Mouse (Mus musculus): ENCODE data around the gene Ltbp4. TPM values are rescaled to one million over a fixed set of nuclear protein-coding genes. Genes with fewer than 3 reads are reported as not detected.

The Ltbp4 gene
- total and polyA plus RNA-seq, 3 experiments, result 2.9 to 14.2 TPM; not detected in 1

GRCm38 (mm10) chr7:27264761-27265160 is 72.7 kb downstream of the Ltbp4 start:
- no peaks in the 10 kb centered on the region for H3K27me3 ChIP-seq (ENCODE audit: control insufficient read depth in 1 of 2, insufficient read depth in 2 of 2, low read length in 2 of 2)
- no peaks in the 10 kb centered on the region for H3K79me2 ChIP-seq (ENCODE audit: control insufficient read depth, insufficient read depth, low read length, poor library complexity)
- peaks cover 0 to 2% of the 10 kb centered on the region in 2 experiments; a peak in 1 of 4 replicates for H3K36me3 ChIP-seq (ENCODE audit: control insufficient read depth in 1 of 2, insufficient read depth in 2 of 2, low read length in 2 of 2)
- H3K4me3 ChIP-seq (ENCODE audit: control insufficient read depth in 1 of 2, insufficient read depth in 1 of 2, low read depth in 2 of 2, low read length in 2 of 2), result no peak overlapping the region
- H3K27ac ChIP-seq (ENCODE audit: control insufficient read depth, low read depth, low read length), result no peak overlapping the region
- H3K9me3 ChIP-seq (replicated peaks; ENCODE audit: insufficient read depth, low read length), result no peaks in the 10 kb centered on the region
- TF ChIP-seq GATA1 (IDR thresholded peaks at IDR 0.05; ENCODE audit: low read depth, low read length), result no peak
- no peak for TF ChIP-seq ZNF384 (IDR thresholded peaks at IDR 0.05; ENCODE audit: low read depth, low read length)
- no peak for TF ChIP-seq JUND (IDR thresholded peaks at IDR 0.05; ENCODE audit: low read depth, low read length)
- no peak for TF ChIP-seq BHLHE40 (IDR thresholded peaks at IDR 0.05; ENCODE audit: borderline replicate concordance, low read depth, low read length)
- TF ChIP-seq TAL1 (IDR thresholded peaks at IDR 0.05; ENCODE audit: low read length), result no peak
- TF ChIP-seq SMC3 (IDR thresholded peaks at IDR 0.05; ENCODE audit: low read depth, low read length), result no peak
- TF ChIP-seq SIN3A (IDR thresholded peaks at IDR 0.05; ENCODE audit: low read length), result no peak
- TF ChIP-seq POLR2AphosphoS2 (IDR thresholded peaks at IDR 0.05; ENCODE audit: low read length), result no peak
- no peak for TF ChIP-seq MAX (IDR thresholded peaks at IDR 0.05; ENCODE audit: low read length)
- TF ChIP-seq ELF1 (IDR thresholded peaks at IDR 0.05; ENCODE audit: low read depth, low read length), result no peak
- no peak for TF ChIP-seq CHD2 (IDR thresholded peaks at IDR 0.05; ENCODE audit: low read length)
- no peak for TF ChIP-seq GABPA (IDR thresholded peaks at IDR 0.05; ENCODE audit: low read depth, low read length)
- TF ChIP-seq TBP (IDR thresholded peaks at IDR 0.05; ENCODE audit: low read depth, low read length), result no peak
- TF ChIP-seq CTCF (IDR thresholded peaks at IDR 0.05 in 2 of 3, conservative IDR thresholded peaks at IDR 0.05 in 1 of 3; ENCODE audit: control insufficient read depth in 1 of 3, insufficient read depth in 1 of 3, low read depth in 2 of 3, low read length in 3 of 3, poor library complexity in 1 of 3, severe bottlenecking in 1 of 3), result no peak
- TF ChIP-seq POLR2A (IDR thresholded peaks at IDR 0.05; ENCODE audit: control insufficient read depth in 1 of 2, insufficient read depth in 1 of 2, low read depth in 1 of 2, low read length in 2 of 2, poor library complexity in 1 of 2), result no peak
- TF ChIP-seq USF1 (IDR thresholded peaks at IDR 0.05; ENCODE audit: low read depth, low read length), result no peak
- TF ChIP-seq E2F4 (IDR thresholded peaks at IDR 0.05; ENCODE audit: borderline replicate concordance, low read depth, low read length), result no peak
- TF ChIP-seq ZMIZ1 (IDR thresholded peaks at IDR 0.05; ENCODE audit: low read depth, low read length), result no peak
- TF ChIP-seq NELFE (IDR thresholded peaks at IDR 0.05; ENCODE audit: low read depth, low read length), result no peak
- H3K9ac ChIP-seq (ENCODE audit: control insufficient read depth, low read depth, low read length, poor library complexity, severe bottlenecking), result no peak overlapping the region
- peaks cover 0 to 7% of the 10 kb centered on the region in 2 experiments; a peak in 1 of 4 replicates for H3K4me1 ChIP-seq (ENCODE audit: control insufficient read depth in 1 of 2, insufficient read depth in 2 of 2, low read length in 2 of 2)
- no peak for DNase-seq (ENCODE audit: low read depth, low spot score)

GRCm38 (mm10) chr7:27261888-27262287 is 75.6 kb downstream of the Ltbp4 start:
- peaks cover 0 to 16% of the 10 kb centered on the region in 2 experiments; a peak in 2 of 4 replicates for H3K4me1 ChIP-seq (ENCODE audit: control insufficient read depth in 1 of 2, insufficient read depth in 2 of 2, low read length in 2 of 2)
- no peaks in the 10 kb centered on the region; the same call in 1 of the 2 replicates for H3K79me2 ChIP-seq (ENCODE audit: control insufficient read depth, insufficient read depth, low read length, poor library complexity)
- H3K36me3 ChIP-seq (ENCODE audit: control insufficient read depth in 1 of 2, insufficient read depth in 2 of 2, low read length in 2 of 2), result peaks cover 0 to 7% of the 10 kb centered on the region in 2 experiments; a peak in 2 of 4 replicates
- H3K9ac ChIP-seq (ENCODE audit: control insufficient read depth, low read depth, low read length, poor library complexity, severe bottlenecking), result no peak overlapping the region
- no peaks in the 10 kb centered on the region for H3K9me3 ChIP-seq (replicated peaks; ENCODE audit: insufficient read depth, low read length)
- no peak for TF ChIP-seq MAX (IDR thresholded peaks at IDR 0.05; ENCODE audit: low read length)
- TF ChIP-seq CHD2 (IDR thresholded peaks at IDR 0.05; ENCODE audit: low read length), result no peak
- TF ChIP-seq TAL1 (IDR thresholded peaks at IDR 0.05; ENCODE audit: low read length), result no peak
- no peak for TF ChIP-seq HCFC1 (IDR thresholded peaks at IDR 0.05; ENCODE audit: low read depth, low read length)
- TF ChIP-seq POLR2A (IDR thresholded peaks at IDR 0.05; ENCODE audit: control insufficient read depth in 1 of 2, insufficient read depth in 1 of 2, low read depth in 1 of 2, low read length in 2 of 2, poor library complexity in 1 of 2), result no peak
- TF ChIP-seq SIN3A (IDR thresholded peaks at IDR 0.05; ENCODE audit: low read length), result no peak
- no peaks in the 10 kb centered on the region for H3K27me3 ChIP-seq (ENCODE audit: control insufficient read depth in 1 of 2, insufficient read depth in 2 of 2, low read length in 2 of 2)
- no peak overlapping the region for H3K27ac ChIP-seq (ENCODE audit: control insufficient read depth, low read depth, low read length)
- no peak for DNase-seq (ENCODE audit: low read depth, low spot score)
- no peak overlapping the region for H3K4me3 ChIP-seq (ENCODE audit: control insufficient read depth in 1 of 2, insufficient read depth in 1 of 2, low read depth in 2 of 2, low read length in 2 of 2)
